Mouse (Mus musculus): ENCODE results near the gene Thra. TPM values are rescaled to one million over a fixed set of nuclear protein-coding genes. Genes with fewer than 3 reads are reported as not detected.

Gene Thra
- total RNA-seq, 2 experiments from 2014 or later, result 172 to 190 TPM

Other genes with a start within 250 kb of the Thra start
- under 1 TPM; 0.84 to 0.98 TPM for gene Ikzf3, start 194.6 kb upstream of the Thra start, total RNA-seq (2021)
- gene Zpbp2, start 189.5 kb upstream of the Thra start, total RNA-seq (2021), result not detected
- 10 to 100 TPM; 46.6 to 48.9 TPM for gene Ormdl3, start 153.3 kb upstream of the Thra start, total RNA-seq (2021)
- gene Lrrc3c, start 142.3 kb upstream of the Thra start, total RNA-seq (2021), result not detected
- gene Gm12355, start 115.0 kb upstream of the Thra start, total RNA-seq (2021), result 10 to 100 TPM; 15.6 to 18.0 TPM
- 1 to 10 TPM; 4.0 to 5.3 TPM for gene Gsdma3, start 114.3 kb upstream of the Thra start, total RNA-seq (2021)
- gene Gsdma2, start 93.9 kb upstream of the Thra start, total RNA-seq (2021), result under 1 TPM; 0.24 to 0.30 TPM
- gene Gsdma, start 76.3 kb upstream of the Thra start, total RNA-seq (2021), result not detected
- gene Psmd3, start 58.1 kb upstream of the Thra start, total RNA-seq (2021), result 100 to 1,000 TPM; 131 to 132 TPM
- not detected for gene Csf3, start 39.4 kb upstream of the Thra start, total RNA-seq (2021)
- 10 to 100 TPM; 44.9 to 52.1 TPM for gene Med24, start 11.2 kb upstream of the Thra start, total RNA-seq (2021)
- 10 to 100 TPM; 31.1 to 32.7 TPM for gene Nr1d1, start 34.7 kb downstream of the Thra start, total RNA-seq (2021)
- 10 to 100 TPM; 70.3 to 83.4 TPM for gene Msl1, start 54.9 kb downstream of the Thra start, total RNA-seq (2021)
- 10 to 100 TPM; 29.0 to 29.7 TPM for gene Casc3, start 64.3 kb downstream of the Thra start, total RNA-seq (2021)
- gene Rapgefl1, start 96.1 kb downstream of the Thra start, total RNA-seq (2021), result under 1 TPM; 0.79 to 0.87 TPM
- gene Wipf2, start 123.0 kb downstream of the Thra start, total RNA-seq (2021), result 10 to 100 TPM; 12.4 to 13.0 TPM
- gene Cdc6, start 167.2 kb downstream of the Thra start, total RNA-seq (2021), result 1 to 10 TPM; 3.3 to 3.6 TPM
- gene Rara, start 187.2 kb downstream of the Thra start, total RNA-seq (2021), result 10 to 100 TPM; 31.9 to 33.0 TPM
- 1 to 10 TPM; 1.3 to 2.0 TPM for gene Gjd3, start 242.4 kb downstream of the Thra start, total RNA-seq (2021)